7 mouse cellular contexts compared by ENCODE assay signal in genomic region chr1:132121236-132121635, GRCm38 (mm10). TPM values are rescaled to one million over a fixed set of nuclear protein-coding genes. Genes with fewer than 3 reads are reported as not detected.
DNase-seq lines count a peak whose midpoint lies in the region; ATAC-seq and TF ChIP-seq lines count a peak whose summit lies in the region.

No protein-coding gene starts in this region.

- H3K4me2 ChIP-seq in intestine, postnatal 0 days (replicated peaks; ENCODE audit: low read depth), result no peak overlapping the region
- no peak overlapping the region for H3K4me2 ChIP-seq in midbrain, postnatal 0 days (ENCODE audit: low read depth, low read length, poor library complexity, severe bottlenecking)

- H3K27ac ChIP-seq in intestine, postnatal 0 days (ENCODE audit: low read depth, low read length), result no peak overlapping the region
- H3K27ac ChIP-seq in midbrain, postnatal 0 days (ENCODE audit: low read depth, low read length), result no peak overlapping the region

- intact Hi-C loops in left cerebral cortex, postnatal 4 days (cut with DNase I), result loop anchor here (2.0 to 5.0 kb wide), 2 partner anchors 36 to 236 kb away; no protein-coding TSS in a partner anchor

- peaks cover 7% of the 10 kb centered on the region; the same call in 1 of the 2 replicates for H3K4me1 ChIP-seq in intestine, postnatal 0 days (replicated peaks; ENCODE audit: control insufficient read depth, insufficient read depth, low read length)
- peaks cover 2% of the 10 kb centered on the region; the same call in 1 of the 2 replicates for H3K4me1 ChIP-seq in midbrain, postnatal 0 days (ENCODE audit: insufficient read depth, low read length)

- no peaks in the 10 kb centered on the region for H3K27me3 ChIP-seq in intestine, postnatal 0 days (replicated peaks; ENCODE audit: control insufficient read depth, insufficient read depth, low read length)
- no peaks in the 10 kb centered on the region for H3K27me3 ChIP-seq in midbrain, postnatal 0 days (ENCODE audit: insufficient read depth, low read length)

- WGBS in intestine, postnatal 0 days, result 30% methylated on average over 6 of the region's 6 CpGs
- 16% methylated on average over 6 of the region's 6 CpGs for WGBS in midbrain, postnatal 0 days

- DNase-seq in cerebellum, postnatal 10 days, result peak; percentile 94 to 96
- DNase-seq in gastrocnemius, adult 18-20 months (ENCODE audit: low spot score), result peak; percentile 81
- peak; percentile 91 for DNase-seq in left cerebral cortex, postnatal 4 days
- DNase-seq in midbrain, postnatal 0 days (ENCODE audit: low spot score), result peak; percentile 93
- DNase-seq in spleen, postnatal 14 days (ENCODE audit: low spot score in 2 of 2), result peak; percentile 45 to 74

- peaks cover 24% of the 10 kb centered on the region; the same call in 1 of the 2 replicates for H3K36me3 ChIP-seq in intestine, postnatal 0 days (ENCODE audit: control insufficient read depth, insufficient read depth)
- H3K36me3 ChIP-seq in midbrain, postnatal 0 days (ENCODE audit: insufficient read depth, low read length), result no peaks in the 10 kb centered on the region

- peak; percentile 89 for TF ChIP-seq CTCF in intestine, postnatal 0 days (IDR thresholded peaks at IDR 0.05; ENCODE audit: low read depth)
- peak; percentile 90 for TF ChIP-seq CTCF in midbrain, postnatal 0 days (IDR thresholded peaks at IDR 0.05)

- no peak overlapping the region for H3K4me3 ChIP-seq in intestine, postnatal 0 days (ENCODE audit: low read depth, low read length)
- no peak overlapping the region for H3K4me3 ChIP-seq in midbrain, postnatal 0 days (ENCODE audit: low read depth, low read length)

- no peaks in the 10 kb centered on the region for H3K9me3 ChIP-seq in intestine, postnatal 0 days (ENCODE audit: control insufficient read depth)
- no peaks in the 10 kb centered on the region for H3K9me3 ChIP-seq in midbrain, postnatal 0 days (ENCODE audit: low read length)

- H3K9ac ChIP-seq in intestine, postnatal 0 days (ENCODE audit: low read depth, low read length), result no peak overlapping the region
- H3K9ac ChIP-seq in midbrain, postnatal 0 days (replicated peaks; ENCODE audit: low read length, poor library complexity, severe bottlenecking), result no peak overlapping the region

- peak; percentile 52 for ATAC-seq in activated CD4-positive, CD25-positive, alpha-beta regulatory T cell, adult 4 months
- no peak for ATAC-seq in intestine, postnatal 0 days
- peak; percentile 50; the same call in 1 of the 2 replicates for ATAC-seq in midbrain, postnatal 0 days (ENCODE audit: low FRiP score)

RNA-seq across cellular contexts. Expression of gene Cdk18, which starts 18.2 kb away (rescaled TPM):
- polyA plus RNA-seq in activated CD4-positive, CD25-positive, alpha-beta regulatory T cell, adult 4 months (2017; shearing (Covaris generic)), result not detected
- 1 to 10 TPM; 5.0 to 6.1 TPM for total RNA-seq in gastrocnemius, adult 18-20 months (2021)
- 33.7 and 39.3 TPM in 2 replicates for polyA plus RNA-seq in intestine, postnatal 0 days (2015; fragmentation: Nextera tagmentation; extraction: Ambion mirVana)
- 10 to 100 TPM in 1 of 2 experiments, 1 to 10 TPM in 1; 9.3 to 11.5 TPM for total RNA-seq in left cerebral cortex, postnatal 4 days (2021)
- 3.5 and 7.2 TPM in 2 replicates for total RNA-seq in midbrain, postnatal 0 days (2014; rRNA removed)
- 2.4 and 3.1 TPM in 2 replicates for polyA plus RNA-seq in midbrain, postnatal 0 days (2015; fragmentation: Nextera tagmentation; extraction: Ambion mirVana)

RNA-seq across cellular contexts. Expression of gene Mfsd4a, which starts 53.4 kb away (rescaled TPM):
- polyA plus RNA-seq in activated CD4-positive, CD25-positive, alpha-beta regulatory T cell, adult 4 months (2017; shearing (Covaris generic)), result 10 to 100 TPM; 39.0 to 45.4 TPM
- 10 to 100 TPM; 12.1 to 14.6 TPM for total RNA-seq in gastrocnemius, adult 18-20 months (2021)
- 6.1 and 7.0 TPM in 2 replicates for polyA plus RNA-seq in intestine, postnatal 0 days (2015; fragmentation: Nextera tagmentation; extraction: Ambion mirVana)
- 10 to 100 TPM; 14.6 to 20.9 TPM for total RNA-seq in left cerebral cortex, postnatal 4 days (2021)
- total RNA-seq in midbrain, postnatal 0 days (2014; rRNA removed), result 4.6 and 9.2 TPM in 2 replicates
- 9.0 and 9.9 TPM in 2 replicates for polyA plus RNA-seq in midbrain, postnatal 0 days (2015; fragmentation: Nextera tagmentation; extraction: Ambion mirVana)
